Mouse (Mus musculus): ENCODE data around the gene Pnrc1. TPM values are rescaled to one million over a fixed set of nuclear protein-coding genes. Genes with fewer than 3 reads are reported as not detected.

Pnrc1 gene
- polyA plus RNA-seq, 1 experiment from 2014 or later, result 95.5 TPM

Other genes with a start within 250 kb of the Pnrc1 start
- 0.32 and 0.55 TPM in 2 replicates for gene Gabrr2, start 227.2 kb downstream of the Pnrc1 start, polyA plus RNA-seq (2016; fragmentation: Nextera tagmentation; extraction: Ambion mirVana)
- 0.13 TPM in 1 of 2 replicates, not detected in the other for gene Gabrr1, start 157.6 kb downstream of the Pnrc1 start, polyA plus RNA-seq (2016; fragmentation: Nextera tagmentation; extraction: Ambion mirVana)
- gene Pm20d2, start 100.4 kb downstream of the Pnrc1 start, polyA plus RNA-seq (2016; fragmentation: Nextera tagmentation; extraction: Ambion mirVana), result 1.8 and 2.3 TPM in 2 replicates
- 10.2 and 11.6 TPM in 2 replicates for gene Srsf12, start 81.2 kb downstream of the Pnrc1 start, polyA plus RNA-seq (2016; fragmentation: Nextera tagmentation; extraction: Ambion mirVana)
- 33.9 and 34.4 TPM in 2 replicates for gene Rngtt, start 20.1 kb upstream of the Pnrc1 start, polyA plus RNA-seq (2016; fragmentation: Nextera tagmentation; extraction: Ambion mirVana)

All from forebrain, embryonic 12.5 days (tissue).